Mouse (Mus musculus): ENCODE measurements around the gene Olfr583. TPM values are rescaled to one million over a fixed set of nuclear protein-coding genes. Genes with fewer than 3 reads are reported as not detected.

Olfr583 gene
- not detected for total RNA-seq (2022)

DNA sequence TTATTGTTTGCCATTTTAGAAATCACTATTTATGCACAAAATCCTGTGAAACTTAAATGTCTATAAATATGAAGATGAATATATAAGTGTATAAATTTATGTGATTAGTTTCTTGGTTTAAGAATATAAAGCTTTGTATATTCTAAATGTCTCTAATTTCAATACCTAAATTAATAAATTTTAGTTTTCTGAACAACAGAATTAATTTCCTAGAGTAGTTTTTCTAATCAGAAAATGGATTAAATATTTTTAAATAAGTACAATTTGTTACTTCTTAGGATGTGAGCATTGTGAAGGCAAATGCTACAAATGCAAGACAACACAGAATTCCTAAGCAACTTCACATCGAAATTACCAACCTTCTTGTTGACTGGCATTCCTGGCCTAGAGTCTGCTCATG, at the start of gene Olfr583:
Gene Olfr583 (plus strand): TSS at position 301 of the 400 bp plus-strand sequence.
- DNase-seq (ENCODE audit: low spot score in 2 of 2), result no peak

DNA sequence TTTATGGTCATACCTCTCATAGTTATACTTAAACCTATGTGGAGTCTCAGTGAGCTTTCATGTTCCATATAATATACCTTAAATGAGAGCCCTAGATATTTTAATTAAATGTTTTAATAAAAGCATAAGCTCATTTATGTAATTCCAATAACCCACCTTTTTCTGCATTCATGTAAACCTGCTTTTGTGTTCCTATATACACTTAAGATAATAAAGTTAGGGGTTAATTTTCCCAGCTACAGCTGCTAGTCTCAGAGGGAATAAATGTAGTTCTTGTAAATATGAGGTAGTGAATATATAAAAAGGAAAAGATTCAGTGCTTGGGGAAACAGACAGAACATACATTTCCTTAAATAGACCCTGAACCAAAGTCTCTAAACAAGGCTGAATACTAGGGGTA, 13.4 kb upstream of the Olfr583 start, which contains the start of gene Olfr582:
Gene Olfr582 (plus strand): TSS at position 301 of the 400 bp plus-strand sequence.
- no peak for DNase-seq (ENCODE audit: low spot score in 2 of 2)

DNA sequence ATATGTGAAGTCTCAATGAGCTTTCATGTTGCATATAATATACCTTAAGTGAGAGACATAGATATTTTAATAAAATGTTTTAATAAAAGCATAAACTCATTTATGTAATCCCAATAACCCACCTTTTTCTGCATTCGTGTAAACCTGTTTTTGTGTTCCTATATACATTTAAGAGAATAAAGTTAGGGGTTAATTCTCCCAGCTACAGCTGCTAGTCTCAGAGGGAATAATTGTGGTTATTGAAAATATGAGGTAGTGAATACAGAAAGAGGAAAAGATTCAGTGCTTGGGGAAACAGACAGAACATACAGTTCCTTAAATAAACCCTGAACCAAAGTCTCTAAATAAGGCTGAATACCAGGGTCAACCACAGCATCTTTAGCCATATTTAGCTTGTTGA, 30.5 kb downstream of the Olfr583 start, which contains the start of gene Olfr584:
Gene Olfr584 (plus strand): TSS at position 301 of the 400 bp plus-strand sequence.
- no peak for DNase-seq (ENCODE audit: low spot score in 2 of 2)

DNA sequence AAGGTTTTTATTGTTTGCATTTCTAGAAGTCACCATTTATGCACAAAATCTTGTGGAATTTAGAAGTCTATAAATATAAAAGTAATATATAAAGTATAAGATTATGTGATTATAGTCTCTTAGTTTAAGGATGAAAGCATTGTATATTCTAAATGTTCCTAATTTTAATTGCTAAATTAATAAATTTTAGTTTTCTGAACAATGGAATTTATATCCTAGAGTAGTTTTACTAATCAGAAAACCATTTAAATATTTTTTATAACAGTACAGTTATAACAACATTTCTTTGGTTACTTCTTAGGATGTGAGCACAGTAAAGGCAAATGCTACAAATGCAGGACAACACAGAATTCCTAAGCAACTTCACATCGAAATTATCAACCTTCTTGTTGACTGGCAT, 46.3 kb downstream of the Olfr583 start, which contains the start of gene Olfr585:
Gene Olfr585 (plus strand): TSS at position 301 of the 400 bp plus-strand sequence.
- no peak for DNase-seq (ENCODE audit: low spot score in 2 of 2)

Other genes with a start within 250 kb of the Olfr583 start
- not detected for gene Olfr564, start 247.8 kb upstream of the Olfr583 start, total RNA-seq (2022)
- not detected for gene Olfr566, start 192.5 kb upstream of the Olfr583 start, total RNA-seq (2022)
- not detected for gene Olfr568, start 174.2 kb upstream of the Olfr583 start, total RNA-seq (2022)
- gene Olfr569, start 160.4 kb upstream of the Olfr583 start, total RNA-seq (2022), result not detected
- gene Olfr570, start 156.7 kb upstream of the Olfr583 start, total RNA-seq (2022), result not detected
- gene Olfr571, start 133.8 kb upstream of the Olfr583 start, total RNA-seq (2022), result not detected
- gene Olfr572, start 126.9 kb upstream of the Olfr583 start, total RNA-seq (2022), result not detected
- gene Olfr573-ps1, start 108.7 kb upstream of the Olfr583 start, total RNA-seq (2022), result not detected
- not detected for gene Olfr574, start 102.8 kb upstream of the Olfr583 start, total RNA-seq (2022)
- not detected for gene Olfr575, start 92.5 kb upstream of the Olfr583 start, total RNA-seq (2022)
- gene Olfr576, start 88.6 kb upstream of the Olfr583 start, total RNA-seq (2022), result not detected
- not detected for gene Olfr577, start 75.4 kb upstream of the Olfr583 start, total RNA-seq (2022)
- gene Olfr578, start 62.0 kb upstream of the Olfr583 start, total RNA-seq (2022), result not detected
- gene Olfr582, start 13.3 kb upstream of the Olfr583 start, total RNA-seq (2022), result not detected
- gene Olfr584, start 30.6 kb downstream of the Olfr583 start, total RNA-seq (2022), result not detected
- gene Olfr585, start 46.4 kb downstream of the Olfr583 start, total RNA-seq (2022), result not detected
- not detected for gene Olfr586, start 74.3 kb downstream of the Olfr583 start, total RNA-seq (2022)
- not detected for gene Olfr588-ps1, start 89.6 kb downstream of the Olfr583 start, total RNA-seq (2022)
- gene Olfr589, start 105.1 kb downstream of the Olfr583 start, total RNA-seq (2022), result not detected
- not detected for gene Olfr591, start 127.0 kb downstream of the Olfr583 start, total RNA-seq (2022)
- not detected for gene Olfr592, start 133.5 kb downstream of the Olfr583 start, total RNA-seq (2022)
- gene Olfr593, start 160.6 kb downstream of the Olfr583 start, total RNA-seq (2022), result not detected
- not detected for gene Olfr594, start 165.7 kb downstream of the Olfr583 start, total RNA-seq (2022)
- gene Usp17ld, start 201.2 kb downstream of the Olfr583 start, total RNA-seq (2022), result not detected

All from left cerebral cortex, adult 8-10 months (tissue).